Mouse (Mus musculus): ENCODE data around the gene Hrct1.

Hrct1 gene

GRCm38 (mm10) chr4:43728576-43728954 is 1.6 kb downstream of the Hrct1 start:
- DNase-seq (ENCODE audit: low spot score) = peak; percentile 49

GRCm38 (mm10) chr4:43729126-43729525 is 2.1 kb downstream of the Hrct1 start:
- DNase-seq (ENCODE audit: low spot score) = no peak

- DNase-seq (ENCODE audit: low spot score) = no peak
Measured at GRCm38 (mm10) chr4:43729794-43730550, 3.0 kb downstream of the Hrct1 start, which contains the start of gene Spaar. TSS of gene Spaar (plus strand) at chr4:43730034.

- no peak for DNase-seq (ENCODE audit: low spot score)
Measured at GRCm38 (mm10) chr4:43730750-43731297, 3.8 kb downstream of the Hrct1 start.

- DNase-seq (ENCODE audit: low spot score) = no peak
Measured at GRCm38 (mm10) chr4:43732171-43732570, 5.2 kb downstream of the Hrct1 start.

- no peak for DNase-seq (ENCODE audit: low spot score)
Measured at GRCm38 (mm10) chr4:43733186-43733585, 6.2 kb downstream of the Hrct1 start.

- no peak for DNase-seq (ENCODE audit: low spot score)
Measured at GRCm38 (mm10) chr4:43737144-43737543, 10.2 kb downstream of the Hrct1 start.

GRCm38 (mm10) chr4:43738989-43739674 is 12.1 kb downstream of the Hrct1 start:
- DNase-seq (ENCODE audit: low spot score) = no peak

- no peak for DNase-seq (ENCODE audit: low spot score)
Measured at GRCm38 (mm10) chr4:43741526-43741925, 14.5 kb downstream of the Hrct1 start.

- no peak for DNase-seq (ENCODE audit: low spot score)
Measured at GRCm38 (mm10) chr4:43742637-43743036, 15.6 kb downstream of the Hrct1 start.

GRCm38 (mm10) chr4:43743099-43743498 is 16.1 kb downstream of the Hrct1 start:
- DNase-seq (ENCODE audit: low spot score) = no peak

GRCm38 (mm10) chr4:43745187-43745586 is 18.2 kb downstream of the Hrct1 start:
- no peak for DNase-seq (ENCODE audit: low spot score)

GRCm38 (mm10) chr4:43757213-43757612 is 30.2 kb downstream of the Hrct1 start:
- DNase-seq (ENCODE audit: low spot score) = no peak

GRCm38 (mm10) chr4:43759571-43760418 is 32.8 kb downstream of the Hrct1 start:
- DNase-seq (ENCODE audit: low spot score) = no peak

GRCm38 (mm10) chr4:43760460-43760859 is 33.5 kb downstream of the Hrct1 start:
- DNase-seq (ENCODE audit: low spot score) = no peak

GRCm38 (mm10) chr4:43761336-43761735 is 34.3 kb downstream of the Hrct1 start:
- DNase-seq (ENCODE audit: low spot score) = no peak

GRCm38 (mm10) chr4:43763410-43763809 is 36.4 kb downstream of the Hrct1 start:
- DNase-seq (ENCODE audit: low spot score) = no peak

- DNase-seq (ENCODE audit: low spot score) = no peak
Measured at GRCm38 (mm10) chr4:43768341-43768740, 41.4 kb downstream of the Hrct1 start.

- no peak for DNase-seq (ENCODE audit: low spot score)
Measured at GRCm38 (mm10) chr4:43769374-43769773, 42.4 kb downstream of the Hrct1 start.

GRCm38 (mm10) chr4:43770909-43771308 is 43.9 kb downstream of the Hrct1 start, which contains the start of gene Olfr159:
TSS of gene Olfr159 (minus strand) at chr4:43771009.
- DNase-seq (ENCODE audit: low spot score) = no peak

- DNase-seq (ENCODE audit: low spot score) = no peak
Measured at GRCm38 (mm10) chr4:43771626-43772025, 44.6 kb downstream of the Hrct1 start.

GRCm38 (mm10) chr4:43772304-43772703 is 45.3 kb downstream of the Hrct1 start:
- no peak for DNase-seq (ENCODE audit: low spot score)

Data from ovary, adult 18-20 months (tissue).